Mouse (Mus musculus) left cerebral cortex, postnatal 14 days (tissue): ENCODE measurements around the gene Atp6v0e. TPM values are rescaled to one million over a fixed set of nuclear protein-coding genes. Genes with fewer than 3 reads are reported as not detected.
A peak's percentile ranks its signal among the peaks of the same experiment; 100 is the strongest.

Experiments
- DNase-seq, 2 experiments: peaks; one replicate each; pipeline ENCODE4 v3.0.0; 2021 to 2022; ENCODE audit warnings: low spot score in 2 of 2, mixed read lengths in 1 of 2
- intact Hi-C: fragments of 180-260 bp; cut with DNase I; formaldehyde crosslinking; loops from one replicate; pipeline ENCODE4 v1.15.1; 2025
- total RNA-seq, 2 experiments: library from RNA; stranded (reverse); gene quantifications; 2 replicates each; pipeline ENCODE4 v1.2.3; 2021

Atp6v0e gene
- total RNA-seq, 2 experiments from 2014 or later = 36.7 to 45.8 TPM

- DNase-seq = peak in 1 of 2 experiments; percentile 21
- intact Hi-C loops = no loop called here
Observed at GRCm38 (mm10) chr17:26705463-26706359, 42.7 kb downstream of the Atp6v0e start.

GRCm38 (mm10) chr17:26707066-26707465 is 44.0 kb downstream of the Atp6v0e start:
- intact Hi-C loops = no loop called here
- no peak for DNase-seq

GRCm38 (mm10) chr17:26708499-26708898 is 45.5 kb downstream of the Atp6v0e start:
- intact Hi-C loops = no loop called here
- no peak for DNase-seq

- peak in 1 of 2 experiments; percentile 50 for DNase-seq
Observed at GRCm38 (mm10) chr17:26708993-26709590, 46.1 kb downstream of the Atp6v0e start.

GRCm38 (mm10) chr17:26710049-26710448 is 47.0 kb downstream of the Atp6v0e start:
- DNase-seq = no peak
- intact Hi-C loops = no loop called here

More at GRCm38 (mm10) chr17:26708993-26709590, 46.1 kb downstream of the Atp6v0e start:
- intact Hi-C loops = no loop called here

- intact Hi-C loops = loop anchor here (5.0 kb wide), 2 partner anchors 38 to 57 kb away; no protein-coding TSS in a partner anchor
- peak; percentile 99 for DNase-seq
Observed at GRCm38 (mm10) chr17:26715271-26715758, 52.3 kb downstream of the Atp6v0e start, which contains the start of gene Crebrf. Gene Crebrf, plus strand, starts transcription at chr17:26715650.

- peak; percentile 93 to 96 for DNase-seq
- intact Hi-C loops = loop anchor here (5.0 kb wide), 2 partner anchors 39 to 56 kb away; no protein-coding TSS in a partner anchor
Observed at GRCm38 (mm10) chr17:26715916-26716717, 53.1 kb downstream of the Atp6v0e start.

- intact Hi-C loops = loop anchor here (5.0 kb wide), 2 partner anchors 41 to 54 kb away; no protein-coding TSS in a partner anchor
- DNase-seq = no peak
Observed at GRCm38 (mm10) chr17:26717868-26718267, 54.8 kb downstream of the Atp6v0e start.

GRCm38 (mm10) chr17:26719405-26719804 is 56.4 kb downstream of the Atp6v0e start:
- intact Hi-C loops = loop anchor here (5.0 kb wide), 2 partner anchors 42 to 53 kb away; no protein-coding TSS in a partner anchor
- no peak for DNase-seq

- intact Hi-C loops = no loop called here
- DNase-seq = no peak
Observed at GRCm38 (mm10) chr17:26721802-26722201, 58.8 kb downstream of the Atp6v0e start.

- no peak for DNase-seq
- intact Hi-C loops = no loop called here
Observed at GRCm38 (mm10) chr17:26724790-26725189, 61.8 kb downstream of the Atp6v0e start.

- intact Hi-C loops = no loop called here
- DNase-seq = no peak
Observed at GRCm38 (mm10) chr17:26726674-26727073, 63.6 kb downstream of the Atp6v0e start.

GRCm38 (mm10) chr17:26727110-26727755 is 64.2 kb downstream of the Atp6v0e start:
- intact Hi-C loops = no loop called here
- no peak for DNase-seq

- intact Hi-C loops = no loop called here
- DNase-seq = no peak
Observed at GRCm38 (mm10) chr17:26742581-26742980, 79.5 kb downstream of the Atp6v0e start.

GRCm38 (mm10) chr17:26743294-26743693 is 80.3 kb downstream of the Atp6v0e start:
- intact Hi-C loops = no loop called here
- no peak for DNase-seq
